Mouse (Mus musculus) splenic B cell, adult 2 months (primary cell): ENCODE measurements around the gene Arl4c.
"Not testable (repeated sequence)": the region's sequence is repeated elsewhere in the genome, so short reads cannot be mapped to it uniquely, and the experiment has no call there.

Source experiments
- DNase-seq: peaks from one replicate; pipeline ENCODE4 v3.0.0-alpha.2; 2011; ENCODE audit warnings: low read depth, low spot score
- H3K27me3 ChIP-seq: 2 replicates; pipeline ENCODE4 v1.6.1; 2012; ENCODE audit warnings: mild to moderate bottlenecking, low read length, moderate library complexity, mixed read lengths; ENCODE audit not compliant: control insufficient read depth, poor library complexity, insufficient read depth, severe bottlenecking
- H3K36me3 ChIP-seq: 2 replicates; pipeline ENCODE4 v1.6.1; 2012; ENCODE audit warnings: mild to moderate bottlenecking, low read length, moderate library complexity, mixed read lengths; ENCODE audit not compliant: control insufficient read depth, poor library complexity, insufficient read depth, severe bottlenecking

Gene Arl4c

DNA sequence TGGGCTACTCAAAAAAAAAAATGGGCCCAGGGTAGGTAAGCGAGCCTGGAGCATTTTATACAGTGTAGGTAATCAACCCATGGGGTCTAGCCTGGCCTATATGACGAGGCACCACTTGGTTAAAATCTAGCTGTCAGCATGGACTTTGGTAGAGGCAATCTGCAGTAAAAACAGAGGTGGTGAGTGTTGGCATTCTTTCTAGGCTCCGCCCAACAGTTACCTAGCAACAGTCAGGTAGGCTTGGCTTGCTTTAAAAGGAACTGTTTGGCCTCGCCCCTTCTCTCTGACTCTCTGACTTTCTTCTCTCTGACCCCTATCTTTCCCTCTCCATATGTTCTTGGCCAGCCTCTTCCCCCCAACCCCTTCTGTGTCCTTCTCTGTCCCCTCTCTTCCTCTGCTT is 63.4 kb downstream of the Arl4c start:
- no peaks in the 10 kb centered on the region for H3K27me3 ChIP-seq
- no peak for DNase-seq

DNA sequence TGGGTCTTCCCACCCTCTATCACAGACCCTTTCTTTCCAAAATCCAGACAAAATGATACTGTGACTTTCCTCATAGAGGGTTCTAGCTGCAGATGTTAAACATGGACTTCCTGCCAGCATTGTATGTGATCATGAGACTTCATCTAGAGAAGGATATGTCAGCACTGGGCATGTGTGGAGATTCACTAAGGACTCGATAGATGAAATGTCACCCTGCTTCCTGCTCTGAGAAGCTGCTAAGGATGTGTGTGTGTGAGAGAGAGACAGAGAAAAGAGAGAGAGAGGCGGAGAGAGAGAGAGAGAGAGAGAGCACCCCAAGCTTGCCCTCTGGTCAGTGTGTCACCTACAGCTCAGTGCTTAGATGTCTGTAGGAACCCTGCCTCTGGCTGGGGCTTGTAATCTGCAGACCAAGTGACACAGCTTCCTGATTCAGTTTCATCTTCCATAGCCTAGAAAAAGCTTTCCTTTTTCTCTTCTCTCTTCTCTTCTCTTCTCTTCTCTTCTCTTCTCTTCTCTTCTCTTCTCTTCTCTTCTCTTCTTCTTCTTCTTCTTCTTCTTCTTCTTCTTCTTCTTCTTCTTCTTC is 65.4 kb downstream of the Arl4c start:
- not testable (repeated sequence) for DNase-seq

More for the DNA sequence above, 63.4 kb downstream of the Arl4c start:
- H3K36me3 ChIP-seq = no peaks in the 10 kb centered on the region

DNA sequence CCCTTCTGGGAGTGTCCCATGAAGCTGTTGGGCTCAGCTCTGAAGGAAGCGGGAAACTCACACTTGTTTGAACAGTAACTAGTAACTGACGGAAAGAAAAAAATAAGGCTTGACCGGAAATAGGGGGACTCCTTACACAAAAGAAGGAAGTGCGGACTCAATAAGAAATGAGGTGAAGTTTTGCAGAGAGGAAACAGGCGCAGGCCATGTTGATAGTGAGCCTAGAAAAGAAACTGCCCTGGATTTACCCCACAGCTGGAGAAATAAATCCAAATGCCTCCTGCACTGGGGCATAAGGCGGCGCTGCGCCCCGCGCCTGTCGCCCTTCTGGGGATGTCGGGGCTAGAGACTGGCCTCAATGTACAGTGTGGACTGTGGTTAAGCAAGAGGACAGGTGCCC is 66.4 kb downstream of the Arl4c start:
- no peak for DNase-seq
- no peaks in the 10 kb centered on the region for H3K36me3 ChIP-seq
- no peaks in the 10 kb centered on the region for H3K27me3 ChIP-seq

More for the DNA sequence above, 65.4 kb downstream of the Arl4c start:
- H3K36me3 ChIP-seq, H3K27me3 ChIP-seq: not testable (repeated sequence)

DNA sequence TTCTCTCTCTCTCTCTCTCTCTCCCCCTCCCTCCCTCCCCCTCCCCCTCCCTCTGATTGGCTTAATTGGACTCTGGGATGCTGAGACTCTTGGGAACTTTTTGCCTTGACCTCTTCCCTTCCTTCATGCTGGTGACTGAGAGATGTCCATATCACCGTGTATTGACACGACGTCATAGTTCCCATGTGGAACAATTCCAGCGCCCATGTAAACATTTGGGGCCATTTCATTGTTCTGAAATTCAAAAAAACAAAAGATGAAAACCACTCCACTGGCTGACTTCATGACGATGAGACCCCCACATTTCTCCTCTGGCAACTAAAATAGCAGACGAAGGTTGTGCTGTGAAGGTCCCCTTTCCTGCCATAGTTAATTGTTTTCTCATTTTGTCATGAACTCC is 69.2 kb downstream of the Arl4c start:
- no peak for DNase-seq
- Histone ChIP-seq H3K27me3 (no peaks in the 10 kb centered on the region), H3K36me3 (no peaks in the 10 kb centered on the region)

DNA sequence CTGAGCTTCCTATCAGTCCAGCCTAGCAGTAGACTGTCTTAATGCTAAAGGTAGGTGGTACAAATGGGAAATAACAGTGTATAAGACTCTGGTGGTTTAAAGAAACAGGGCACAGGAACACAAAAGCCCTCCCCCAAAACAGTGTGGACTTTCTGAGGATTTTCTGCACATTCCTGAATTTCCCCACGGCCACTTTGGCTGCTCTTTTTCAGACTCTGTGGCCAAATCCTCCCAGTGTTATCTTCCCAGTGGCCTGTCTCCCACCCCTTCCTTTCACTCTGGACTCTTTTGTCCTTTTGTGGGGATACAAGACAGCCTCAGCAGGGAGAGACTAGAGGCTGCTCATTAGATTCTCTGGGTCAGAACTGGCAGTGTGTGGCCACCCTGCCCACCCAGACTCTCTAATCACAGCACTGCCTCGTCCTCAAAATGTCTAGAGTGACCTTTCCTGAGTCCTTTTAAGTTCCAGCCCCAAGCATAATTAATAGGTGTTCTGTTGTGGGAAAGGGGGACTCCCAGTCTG is 72.0 kb downstream of the Arl4c start:
- DNase-seq = no peak
- Histone ChIP-seq H3K27me3 (no peaks in the 10 kb centered on the region), H3K36me3 (no peaks in the 10 kb centered on the region)

DNA sequence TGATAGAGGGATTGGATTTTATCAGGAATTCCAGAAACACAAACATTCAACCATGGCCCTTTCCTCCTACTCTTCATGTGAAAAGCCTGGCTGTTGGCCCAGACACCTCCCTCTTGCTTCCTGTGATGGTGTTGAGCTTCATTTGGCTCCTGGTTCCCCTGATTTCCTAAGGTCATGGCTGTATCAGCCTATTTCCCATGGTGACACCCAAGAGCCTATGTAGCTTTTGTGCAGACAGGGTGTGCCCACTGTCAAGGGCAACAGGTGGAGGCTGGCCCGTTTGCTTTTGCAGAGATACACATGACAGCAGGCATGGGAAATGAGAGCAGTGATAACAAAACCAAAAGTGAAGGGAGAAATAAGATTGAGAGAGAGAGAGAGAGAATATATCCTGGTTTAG is 76.8 kb downstream of the Arl4c start:
- H3K27me3 ChIP-seq = no peaks in the 10 kb centered on the region
- H3K36me3 ChIP-seq = no peaks in the 10 kb centered on the region
- DNase-seq = no peak

DNA sequence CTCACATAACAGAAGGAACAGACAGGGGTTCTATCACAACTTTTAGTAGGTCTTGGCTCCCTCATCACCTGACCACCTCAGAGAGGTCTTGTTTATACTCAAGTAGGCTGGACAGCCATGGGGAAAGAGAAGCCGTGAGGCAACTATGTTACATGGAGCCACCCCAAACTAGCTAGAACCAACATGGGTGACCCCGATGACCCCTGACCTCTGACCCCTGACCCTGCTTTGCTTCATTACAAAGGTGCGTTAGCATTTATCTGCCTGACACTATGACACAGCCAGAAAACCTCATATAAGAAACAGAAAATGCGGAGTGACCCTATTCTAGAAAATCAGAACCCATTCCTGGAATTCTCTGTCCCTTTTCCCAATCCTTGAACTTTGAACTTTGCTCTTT is 77.6 kb downstream of the Arl4c start:
- DNase-seq = no peak
- H3K27me3 ChIP-seq = no peaks in the 10 kb centered on the region
- no peaks in the 10 kb centered on the region for H3K36me3 ChIP-seq

DNA sequence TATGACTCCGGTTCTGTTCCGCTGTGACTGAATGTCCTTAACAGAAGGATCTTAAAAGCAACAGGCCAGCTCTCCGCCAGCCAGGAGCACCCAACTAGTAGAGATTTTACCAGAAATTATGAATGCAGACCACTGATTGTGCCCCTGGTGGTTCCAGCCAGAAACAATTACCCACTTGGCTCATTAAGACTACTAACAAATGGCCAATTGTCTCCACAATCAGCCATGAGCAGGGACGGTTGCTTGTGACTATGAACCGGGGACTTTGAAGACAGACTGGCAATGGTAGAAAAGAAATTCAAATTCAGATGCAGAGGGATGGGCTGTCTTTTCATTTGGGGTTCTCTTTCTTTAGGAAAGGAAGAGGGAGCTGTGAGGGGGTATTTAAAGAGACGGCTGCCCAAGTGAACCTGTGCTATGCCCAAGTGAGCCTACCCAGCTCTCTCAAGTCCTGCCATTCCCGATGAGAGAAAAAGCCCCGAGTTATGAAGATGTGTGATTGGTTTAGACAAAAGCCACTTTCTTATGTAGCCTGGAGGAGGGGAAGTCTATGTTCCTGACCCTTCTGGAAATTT is 78.4 kb downstream of the Arl4c start:
- Histone ChIP-seq H3K36me3 (no peaks in the 10 kb centered on the region), H3K27me3 (no peaks in the 10 kb centered on the region)
- DNase-seq = no peak
